14 mouse cellular contexts compared by ENCODE assay signal in the genomic region with DNA sequence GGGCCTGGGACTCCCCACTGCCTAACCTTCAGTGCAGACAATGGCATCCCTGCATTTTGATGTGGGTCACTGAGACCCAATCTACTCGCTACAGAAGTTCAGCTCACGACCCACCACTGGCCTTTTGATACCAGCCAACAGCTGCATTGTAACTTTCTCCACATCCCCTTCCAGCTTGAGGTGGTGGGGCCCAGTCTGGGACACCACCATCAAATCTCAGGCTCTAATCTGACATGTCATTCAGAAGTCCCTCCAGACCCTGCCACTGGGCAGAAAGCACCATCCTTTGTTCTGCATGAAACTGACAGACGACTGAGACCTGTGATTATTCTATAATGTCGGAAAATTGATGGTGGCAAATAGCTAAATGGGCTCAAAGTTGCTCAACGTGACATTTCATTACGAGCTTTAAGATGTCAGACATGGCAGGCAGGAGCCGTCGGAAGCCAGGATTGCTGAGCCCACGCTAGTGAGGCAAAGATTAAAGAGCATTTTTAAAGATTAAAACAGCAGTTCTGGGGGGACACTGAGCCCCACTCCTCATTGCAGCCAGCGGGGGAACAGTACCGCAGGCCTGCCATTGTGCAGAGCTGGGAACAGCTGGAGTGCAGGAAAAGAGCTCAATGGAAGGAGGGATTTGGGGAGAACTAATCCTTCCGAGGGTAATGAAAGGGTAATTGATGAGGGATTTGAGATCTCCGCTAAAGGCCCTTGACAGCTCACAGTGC. TPM values are rescaled to one million over a fixed set of nuclear protein-coding genes. Genes with fewer than 3 reads are reported as not detected.
A peak's percentile ranks its signal among the peaks of the same experiment; 100 is the strongest.
DNase-seq lines count a peak whose midpoint lies in the region; ATAC-seq and TF ChIP-seq lines count a peak whose summit lies in the region.
"Had no signal": no experiment of that assay in that cellular context is flagged by ENCODE, and none has a peak within 500 bp of the region (broad histone marks: within the 10 kb centered on the region; RNA-seq: fewer than 3 reads in every experiment).

No protein-coding gene starts in this region.

- no peak overlapping the region for H3K9ac ChIP-seq in lung, embryonic 15.5 days
- H3K9ac ChIP-seq in lung, postnatal 0 days (replicated peaks; ENCODE audit: low read depth) = no peak overlapping the region
- H3K9ac ChIP-seq in forebrain, embryonic 15.5 days (replicated peaks) = no peak overlapping the region
- H3K9ac ChIP-seq in midbrain, embryonic 12.5 days (replicated peaks) = no peak overlapping the region
- no peak overlapping the region for H3K9ac ChIP-seq in liver, embryonic 12.5 days
- H3K9ac ChIP-seq: limb, embryonic 15.5 days had no signal

- DNase-seq in lung, postnatal 0 days (ENCODE audit: low spot score) = no peak
- peak; percentile 37 for DNase-seq in retina, postnatal 7 days (ENCODE audit: low read depth, low spot score)
- DNase-seq: cerebellum, postnatal 25 days; kidney, adult 8-10 months; layer of hippocampus, postnatal 36 days had no signal

- H3K27me3 ChIP-seq in lung, embryonic 15.5 days = no peaks in the 10 kb centered on the region
- no peaks in the 10 kb centered on the region for H3K27me3 ChIP-seq in lung, postnatal 0 days (replicated peaks; ENCODE audit: insufficient read depth, low read length)
- no peaks in the 10 kb centered on the region for H3K27me3 ChIP-seq in forebrain, embryonic 15.5 days
- peaks cover 76% of the 10 kb centered on the region for H3K27me3 ChIP-seq in midbrain, embryonic 12.5 days
- H3K27me3 ChIP-seq in liver, embryonic 12.5 days (replicated peaks) = peaks cover 35% of the 10 kb centered on the region
- H3K27me3 ChIP-seq: limb, embryonic 15.5 days; Patski had no signal

- H3K27ac ChIP-seq in lung, embryonic 15.5 days = peak overlapping the region; percentile 62
- no peak overlapping the region for H3K27ac ChIP-seq in lung, postnatal 0 days (ENCODE audit: low read length)
- H3K27ac ChIP-seq in forebrain, embryonic 15.5 days (replicated peaks) = peak overlapping the region; percentile 80
- H3K27ac ChIP-seq in midbrain, embryonic 12.5 days (replicated peaks) = peak overlapping the region; percentile 91
- no peak overlapping the region for H3K27ac ChIP-seq in liver, embryonic 12.5 days
- H3K27ac ChIP-seq: limb, embryonic 15.5 days had no signal

- TF ChIP-seq EP300 in lung, postnatal 0 days (IDR thresholded peaks at IDR 0.05) = no peak

- peaks cover 9% of the 10 kb centered on the region; the same call in 1 of the 2 replicates for H3K36me3 ChIP-seq in lung, embryonic 15.5 days
- no peaks in the 10 kb centered on the region for H3K36me3 ChIP-seq in lung, postnatal 0 days (ENCODE audit: insufficient read depth, low read length)
- H3K36me3 ChIP-seq in forebrain, embryonic 15.5 days = no peaks in the 10 kb centered on the region
- peaks cover 1% of the 10 kb centered on the region; the same call in 1 of the 2 replicates for H3K36me3 ChIP-seq in midbrain, embryonic 12.5 days
- H3K36me3 ChIP-seq in liver, embryonic 12.5 days = 0 out of 2 replicates have a peak, but pooled peaks cover 4% of the 10 kb centered on the region
- H3K36me3 ChIP-seq: limb, embryonic 15.5 days had no signal

- no peaks in the 10 kb centered on the region for H3K9me3 ChIP-seq in lung, embryonic 15.5 days
- no peaks in the 10 kb centered on the region for H3K9me3 ChIP-seq in lung, postnatal 0 days (ENCODE audit: low read length)
- no peaks in the 10 kb centered on the region for H3K9me3 ChIP-seq in forebrain, embryonic 15.5 days
- H3K9me3 ChIP-seq in midbrain, embryonic 12.5 days = no peaks in the 10 kb centered on the region
- no peaks in the 10 kb centered on the region for H3K9me3 ChIP-seq in liver, embryonic 12.5 days (replicated peaks)
- H3K9me3 ChIP-seq: limb, embryonic 15.5 days had no signal

- H3K4me1 ChIP-seq in lung, embryonic 15.5 days = peaks cover 27% of the 10 kb centered on the region
- H3K4me1 ChIP-seq in lung, postnatal 0 days (ENCODE audit: insufficient read depth, low read depth, low read length) = no peaks in the 10 kb centered on the region
- H3K4me1 ChIP-seq in forebrain, embryonic 15.5 days = peaks cover 33% of the 10 kb centered on the region
- H3K4me1 ChIP-seq in midbrain, embryonic 12.5 days = peaks cover 45% of the 10 kb centered on the region
- no peaks in the 10 kb centered on the region for H3K4me1 ChIP-seq in liver, embryonic 12.5 days
- H3K4me1 ChIP-seq: megakaryocyte, embryonic 14.5 days had no signal

- no peak for TF ChIP-seq CTCF in lung, postnatal 0 days (IDR thresholded peaks at IDR 0.05)

- 40% methylated on average over 13 of the region's 13 CpGs for WGBS in lung, embryonic 15.5 days
- WGBS in lung, postnatal 0 days = 43% methylated on average over 13 of the region's 13 CpGs
- WGBS in forebrain, embryonic 15.5 days = 5% methylated on average over 13 of the region's 13 CpGs
- 8% methylated on average over 13 of the region's 13 CpGs for WGBS in midbrain, embryonic 12.5 days
- WGBS in liver, embryonic 12.5 days (ENCODE audit: insufficient replicate concordance) = 54% methylated on average over 13 of the region's 13 CpGs

- H3K4me3 ChIP-seq in lung, embryonic 15.5 days = no peak overlapping the region
- H3K4me3 ChIP-seq in lung, postnatal 0 days (ENCODE audit: low read depth, low read length) = no peak overlapping the region
- H3K4me3 ChIP-seq in forebrain, embryonic 15.5 days = no peak overlapping the region
- no peak overlapping the region for H3K4me3 ChIP-seq in midbrain, embryonic 12.5 days
- H3K4me3 ChIP-seq in liver, embryonic 12.5 days = no peak overlapping the region
- H3K4me3 ChIP-seq: limb, embryonic 15.5 days; megakaryocyte, embryonic 14.5 days had no signal

- ATAC-seq in lung, embryonic 15.5 days (ENCODE audit: borderline replicate concordance, extremely low read depth, low FRiP score, low TSS enrichment) = no peak
- no peak for ATAC-seq in lung, postnatal 0 days
- ATAC-seq in forebrain, embryonic 15.5 days (replicated peaks) = peak; percentile 77
- ATAC-seq in midbrain, embryonic 12.5 days (ENCODE audit: low FRiP score, low read depth) = peak; percentile 86
- no peak for ATAC-seq in activated CD4-positive, CD25-positive, alpha-beta regulatory T cell, adult 4 months
- no peak for ATAC-seq in CD4-positive, CD25-positive, alpha-beta regulatory T cell, adult 4 months
- no peak for ATAC-seq in liver, embryonic 12.5 days
- ATAC-seq: Patski had no signal

- no peak overlapping the region for H3K4me2 ChIP-seq in lung, embryonic 15.5 days
- no peak overlapping the region for H3K4me2 ChIP-seq in lung, postnatal 0 days (replicated peaks; ENCODE audit: low read depth, low read length)
- H3K4me2 ChIP-seq in forebrain, embryonic 15.5 days (replicated peaks) = no peak overlapping the region
- peak overlapping the region; percentile 14; the same call in 1 of the 2 replicates for H3K4me2 ChIP-seq in midbrain, embryonic 12.5 days (replicated peaks)
- no peak overlapping the region for H3K4me2 ChIP-seq in liver, embryonic 12.5 days
- H3K4me2 ChIP-seq: limb, embryonic 15.5 days had no signal

RNA-seq across cellular contexts. Expression of gene Fadd, which starts 45.5 kb away (rescaled TPM):
- polyA plus RNA-seq in lung, embryonic 15.5 days (2015; fragmentation: Nextera tagmentation; extraction: Ambion mirVana) = 12.4 and 12.5 TPM in 2 replicates
- 7.4 and 8.1 TPM in 2 replicates for polyA plus RNA-seq in lung, postnatal 0 days (2015; fragmentation: Nextera tagmentation; extraction: Ambion mirVana)
- 5.4 and 5.7 TPM in 2 replicates for polyA plus RNA-seq in forebrain, embryonic 15.5 days (2015; fragmentation: Nextera tagmentation; extraction: Ambion mirVana)
- polyA plus RNA-seq in midbrain, embryonic 12.5 days (2016; fragmentation: Nextera tagmentation; extraction: Ambion mirVana) = 7.4 and 7.9 TPM in 2 replicates
- 1 to 10 TPM; 6.2 to 6.6 TPM for polyA plus RNA-seq in activated CD4-positive, CD25-positive, alpha-beta regulatory T cell, adult 4 months (2017; shearing (Covaris generic))
- 1 to 10 TPM; 8.2 to 9.4 TPM for polyA plus RNA-seq in CD4-positive, CD25-positive, alpha-beta regulatory T cell, adult 4 months (2017; shearing (Covaris generic))
- polyA plus RNA-seq in liver, embryonic 12.5 days (2016; fragmentation: Nextera tagmentation; extraction: Ambion mirVana) = 7.7 and 8.0 TPM in 2 replicates

Comparison
In these comparisons a context has a peak if more than half of its experiments do, and no peak if none do; other contexts are left out.
1. H3K27ac ChIP-seq: peak in lung, embryonic 15.5 days (single experiment), forebrain, embryonic 15.5 days (single experiment) and midbrain, embryonic 12.5 days (single experiment); none in lung, postnatal 0 days (single experiment) and liver, embryonic 12.5 days (single experiment).
2. ATAC-seq: peak in forebrain, embryonic 15.5 days (single experiment) and midbrain, embryonic 12.5 days (single experiment); none in lung, embryonic 15.5 days (single experiment), lung, postnatal 0 days (single experiment), activated CD4-positive, CD25-positive, alpha-beta regulatory T cell, adult 4 months (single experiment), CD4-positive, CD25-positive, alpha-beta regulatory T cell, adult 4 months (single experiment) and liver, embryonic 12.5 days (single experiment).